Mouse (Mus musculus) G1E-ER4 (cell line): Measurements from ENCODE around the gene A630001G21Rik. TPM values are rescaled to one million over a fixed set of nuclear protein-coding genes. Genes with fewer than 3 reads are reported as not detected.

ENCODE experiments used
- GATA1 ChIP-seq: IDR thresholded peaks from one replicate; pipeline ENCODE4 v1.8.0; 2012; ENCODE audit warnings: low read length, inconsistent platforms
- polyA plus RNA-seq: library from polyadenylated mRNA; stranded (reverse); fragments of >175 nt; gene quantifications from 2 replicates; pipeline ENCODE4 v1.2.3, GENCODE M21; 2012

A630001G21Rik gene
- polyA plus RNA-seq, 1 experiment, result not detected

- TF ChIP-seq GATA1, result no peak
Observed at GRCm38 (mm10) chr1:85714501-85714900, 63.9 kb downstream of the A630001G21Rik start.

GRCm38 (mm10) chr1:85706754-85707153, 71.7 kb downstream of the A630001G21Rik start:
- TF ChIP-seq GATA1, result no peak

DNA sequence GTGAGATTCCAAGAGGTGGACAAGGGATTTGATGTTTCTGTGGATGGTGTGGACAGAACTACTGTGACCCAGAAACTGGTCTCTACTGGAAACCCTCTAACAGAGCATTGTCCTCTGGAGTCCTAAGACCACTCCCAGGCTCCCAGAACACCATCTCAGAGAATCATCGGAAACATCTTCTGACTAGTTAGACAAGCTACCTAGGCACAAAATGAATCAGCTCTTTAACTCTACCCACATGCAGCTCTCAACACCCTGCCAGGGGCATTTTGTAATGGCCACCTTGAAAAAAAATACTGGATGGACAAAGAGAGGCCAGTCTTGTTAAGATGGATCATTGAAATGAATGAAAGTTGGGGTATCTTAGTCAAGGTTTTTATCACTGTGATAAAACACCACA, 72.9 kb downstream of the A630001G21Rik start:
- TF ChIP-seq GATA1, result no peak

DNA sequence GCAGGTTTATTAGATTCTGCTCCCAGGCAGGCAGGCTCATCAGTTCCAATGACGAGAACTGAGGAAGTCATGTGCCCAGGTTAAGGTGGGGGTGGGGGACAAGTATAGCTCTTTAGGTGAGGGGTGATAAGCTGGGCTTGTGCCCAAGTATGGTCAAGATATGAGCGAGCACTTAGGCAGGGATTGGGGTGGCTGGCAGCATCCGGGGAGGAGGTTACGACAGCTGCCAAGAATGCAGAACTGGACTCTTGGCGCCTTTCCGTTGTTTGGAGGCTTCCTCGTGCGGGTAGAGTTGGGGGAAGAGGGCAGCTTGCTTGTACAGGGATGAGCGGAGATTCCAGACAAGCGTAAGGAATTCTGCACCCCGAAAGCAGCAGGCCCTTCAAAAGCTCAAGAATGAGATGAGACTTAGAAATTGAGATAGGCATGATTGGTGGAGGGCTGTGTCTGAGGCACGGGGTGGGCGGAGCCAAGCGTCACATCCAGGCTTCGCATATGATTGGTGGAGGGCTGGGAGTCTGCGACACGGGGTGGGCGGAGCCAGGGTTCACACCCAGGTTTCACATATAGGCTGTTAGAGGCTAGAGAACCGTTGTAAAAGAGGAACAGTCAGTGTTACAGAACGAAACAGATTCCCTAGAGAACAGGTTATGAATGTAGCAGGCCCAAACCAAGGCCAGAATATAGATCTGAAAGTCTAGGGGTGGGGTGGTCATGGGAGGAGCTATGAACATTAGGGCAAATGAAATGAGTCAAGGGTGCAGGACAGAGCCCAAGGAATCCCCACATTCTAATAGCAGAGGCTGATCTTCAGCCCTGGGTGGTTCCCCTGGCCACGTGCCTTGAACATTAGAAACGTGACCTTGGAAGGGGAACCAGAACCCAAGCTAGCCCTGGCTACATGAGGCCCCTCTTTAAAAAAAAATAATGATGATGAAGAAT, 74.9 kb downstream of the A630001G21Rik start:
- TF ChIP-seq GATA1, result no peak

- no peak for TF ChIP-seq GATA1
Observed at GRCm38 (mm10) chr1:85702531-85702930, 75.9 kb downstream of the A630001G21Rik start.

GRCm38 (mm10) chr1:85697721-85698493, 80.5 kb downstream of the A630001G21Rik start:
- TF ChIP-seq GATA1, result no peak

DNA sequence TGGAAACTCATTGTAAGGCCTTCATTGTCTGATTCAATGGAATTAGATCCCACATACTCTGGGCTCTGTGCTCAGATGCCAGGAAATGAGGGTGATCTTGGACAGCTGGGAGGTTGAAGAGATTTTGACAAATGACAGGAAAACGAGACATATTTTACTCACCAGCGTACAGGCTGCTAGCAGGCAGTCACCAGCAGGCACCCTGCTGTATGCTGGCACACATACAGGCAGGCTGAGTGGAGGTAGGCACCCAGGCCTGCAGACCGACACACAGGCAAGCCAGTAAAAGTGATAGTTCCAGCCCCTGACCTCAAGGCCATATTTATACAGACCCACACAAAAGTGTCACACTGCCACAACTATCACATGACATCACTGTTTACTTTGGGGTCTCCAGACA, 82.8 kb downstream of the A630001G21Rik start:
- no peak for TF ChIP-seq GATA1

DNA sequence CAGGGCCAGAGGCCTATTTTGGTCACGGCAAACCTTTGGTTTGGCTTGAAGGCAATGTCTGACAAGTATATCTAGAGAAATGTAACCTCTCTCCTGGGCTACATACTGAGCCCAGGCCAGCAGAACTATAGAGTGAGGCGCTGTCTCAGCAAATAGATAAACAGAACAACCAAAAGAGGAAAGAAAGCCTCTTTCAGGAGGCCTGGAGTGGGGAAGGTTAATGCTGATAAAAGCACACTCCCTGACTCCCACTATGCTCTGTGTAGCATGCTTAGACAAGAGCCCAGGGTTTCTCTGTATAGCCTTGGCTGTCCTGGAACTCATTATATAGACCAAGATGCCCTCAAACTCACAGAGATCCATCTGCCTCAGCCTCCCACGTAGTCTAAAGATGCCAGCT, 85.2 kb downstream of the A630001G21Rik start:
- no peak for TF ChIP-seq GATA1

GRCm38 (mm10) chr1:85692281-85692680, 86.2 kb downstream of the A630001G21Rik start:
- TF ChIP-seq GATA1, result no peak

DNA sequence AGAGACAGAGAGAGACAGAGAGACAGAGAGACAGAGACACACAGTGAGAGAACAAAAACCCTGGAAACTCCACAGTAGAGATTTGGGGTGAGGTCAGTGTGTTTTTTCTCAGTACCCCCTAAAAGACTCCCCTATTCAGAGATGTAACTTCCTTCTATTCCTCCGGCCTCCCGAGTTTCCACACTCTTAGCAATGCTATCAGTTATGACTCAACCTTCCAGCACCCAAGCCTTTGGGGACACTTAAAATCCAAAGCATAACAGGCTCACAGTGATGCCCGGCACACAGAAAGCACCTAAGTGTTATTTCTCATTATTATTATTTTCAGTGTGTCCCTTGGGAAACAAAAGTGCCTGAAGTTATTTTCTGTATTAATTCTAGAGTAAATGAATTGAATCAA, 87.9 kb downstream of the A630001G21Rik start:
- no peak for TF ChIP-seq GATA1

DNA sequence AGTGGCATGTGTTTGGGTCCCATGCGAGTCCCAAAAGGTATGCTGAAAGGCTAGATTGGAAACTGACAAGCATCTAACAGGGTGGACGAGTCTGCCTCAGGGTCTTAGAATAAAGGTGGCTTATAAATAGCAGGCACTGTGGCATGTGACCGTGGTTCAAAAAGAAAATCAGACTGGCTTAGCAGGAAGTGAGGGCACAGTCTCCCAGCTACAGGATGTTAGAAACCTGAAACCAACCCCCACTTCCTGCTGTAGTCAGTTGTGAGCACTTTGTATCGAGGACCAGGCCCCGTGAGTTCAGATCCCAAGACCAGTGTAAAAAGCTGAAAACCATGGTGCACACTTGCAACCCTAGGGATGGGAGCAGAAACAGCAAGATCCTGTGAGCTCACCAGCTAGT, 91.1 kb downstream of the A630001G21Rik start:
- no peak for TF ChIP-seq GATA1

GRCm38 (mm10) chr1:85686666-85687065, 91.8 kb downstream of the A630001G21Rik start:
- no peak for TF ChIP-seq GATA1

GRCm38 (mm10) chr1:85680226-85680625, 98.2 kb downstream of the A630001G21Rik start:
- no peak for TF ChIP-seq GATA1

Other genes with a start within 250 kb of the A630001G21Rik start
- gene G530012D18Rik, start 203.0 kb downstream of the A630001G21Rik start, polyA plus RNA-seq, result not detected in 2 replicates
- gene Sp110, start 179.8 kb downstream of the A630001G21Rik start, polyA plus RNA-seq, result not detected in 2 replicates
- not detected in 2 replicates for gene Sp140, start 178.3 kb downstream of the A630001G21Rik start, polyA plus RNA-seq
- gene Sp100, start 128.7 kb downstream of the A630001G21Rik start, polyA plus RNA-seq, result not detected in 2 replicates
- 34.8 and 51.3 TPM in 2 replicates for gene Cab39, start 14.8 kb upstream of the A630001G21Rik start, polyA plus RNA-seq
- 56.9 and 71.2 TPM in 2 replicates for gene Itm2c, start 115.6 kb upstream of the A630001G21Rik start, polyA plus RNA-seq
- not detected in 2 replicates for gene 4933407L21Rik, start 149.8 kb upstream of the A630001G21Rik start, polyA plus RNA-seq
- not detected in 2 replicates for gene Gpr55, start 182.4 kb upstream of the A630001G21Rik start, polyA plus RNA-seq
- not detected in 2 replicates for gene Spata3, start 238.2 kb upstream of the A630001G21Rik start, polyA plus RNA-seq